Mouse (Mus musculus) midbrain, embryonic 14.5 days (tissue): ENCODE data around the gene Stat5b. TPM values are rescaled to one million over a fixed set of nuclear protein-coding genes. Genes with fewer than 3 reads are reported as not detected.

Experiments used
- ATAC-seq: fragments of 200-750 bp; cut with Nextera tagmentation; 2 replicates; pipeline ENCODE4 v1.8.0; 2017; ENCODE audit warnings: moderate number of reproducible peaks, moderate library complexity; ENCODE audit not compliant: low FRiP score, low TSS enrichment
- DNase-seq: peaks from one replicate; pipeline ENCODE4 v3.0.0-alpha.2; 2015
- H3K27ac ChIP-seq: fragments of 300-500 bp; sonication (generic); replicated peaks from 2 replicates; pipeline ENCODE4 v1.5.1; 2014; ENCODE audit warnings: mild to moderate bottlenecking, low read depth, low read length, moderate library complexity
- H3K27me3 ChIP-seq: fragments of 300-500 bp; sonication (generic); 2 replicates; pipeline ENCODE4 v1.6.1; 2014; ENCODE audit warnings: low read length, control low read depth, mixed read lengths; ENCODE audit not compliant: control insufficient read depth, insufficient read depth
- H3K36me3 ChIP-seq: fragments of 300-500 bp; sonication (generic); 2 replicates; pipeline ENCODE4 v1.6.1; 2014; ENCODE audit warnings: low read length, control low read depth; ENCODE audit not compliant: control insufficient read depth, insufficient read depth
- H3K4me1 ChIP-seq: fragments of 300-500 bp; sonication (generic); 2 replicates; pipeline ENCODE4 v1.6.1; 2014; ENCODE audit warnings: mild to moderate bottlenecking, antibody characterized with exemption, low read length, control low read depth; ENCODE audit not compliant: control insufficient read depth, insufficient read depth
- H3K4me2 ChIP-seq: fragments of 300-500 bp; sonication (generic); 2 replicates; pipeline ENCODE4 v1.6.1; 2014; ENCODE audit warnings: mild to moderate bottlenecking, low read length, moderate library complexity
- H3K4me3 ChIP-seq: fragments of 300-500 bp; sonication (generic); replicated peaks from 2 replicates; pipeline ENCODE4 v1.5.1; 2014; ENCODE audit warnings: low read depth, low read length
- H3K9ac ChIP-seq: fragments of 300-500 bp; sonication (generic); replicated peaks from 2 replicates; pipeline ENCODE4 v1.6.1; 2014; ENCODE audit warnings: mild to moderate bottlenecking, low read length, moderate library complexity
- H3K9me3 ChIP-seq: fragments of 300-500 bp; sonication (generic); 2 replicates; pipeline ENCODE4 v1.6.1; 2016; ENCODE audit warnings: low read length, control low read depth, mixed read lengths; ENCODE audit not compliant: control insufficient read depth
- WGBS: fragments of 180-500 bp; shearing (Covaris S2); extraction: QIAGEN DNeasy Blood & Tissue Kit; methylation state at CpG from one replicate; pipeline ENCODE4 v1.1.7; 2014; 5-methylcytosine and 5-hydroxymethylcytosine counted together
- polyA plus RNA-seq: library from polyadenylated mRNA; unstranded; fragments of >200 nt; fragmentation: Nextera tagmentation; extraction: Ambion mirVana; gene quantifications from 2 replicates; pipeline ENCODE4 v1.2.1, GENCODE M21; 2014

The Stat5b gene
- polyA plus RNA-seq, 1 experiment from 2014 or later: 18.6 TPM

- 84% methylated on average over 8 of the region's 8 CpGs for WGBS
- DNase-seq: no peak
These were observed 31.5 kb downstream of the Stat5b start for GRCm38 (mm10) chr11:100819048-100819447.

GRCm38 (mm10) chr11:100818359-100819012 lies 32.0 kb downstream of the Stat5b start:
- DNase-seq: no peak
- 94% methylated on average over 15 of the region's 15 CpGs for WGBS
- no peaks in the 10 kb centered on the region for H3K4me1 ChIP-seq

More at GRCm38 (mm10) chr11:100819048-100819447, 31.5 kb downstream of the Stat5b start:
- no peak for ATAC-seq
- H3K4me1 ChIP-seq: no peaks in the 10 kb centered on the region
- H3K9me3 ChIP-seq: no peaks in the 10 kb centered on the region
- H3K27ac ChIP-seq: no peak overlapping the region
- H3K27me3 ChIP-seq: no peaks in the 10 kb centered on the region
- H3K4me2 ChIP-seq: no peak overlapping the region
- H3K4me3 ChIP-seq: no peak overlapping the region
- H3K9ac ChIP-seq: no peak overlapping the region
- H3K36me3 ChIP-seq: no peaks in the 10 kb centered on the region

GRCm38 (mm10) chr11:100817311-100817710 lies 33.2 kb downstream of the Stat5b start:
- ATAC-seq: no peak

More at GRCm38 (mm10) chr11:100818359-100819012, 32.0 kb downstream of the Stat5b start:
- no peaks in the 10 kb centered on the region for H3K36me3 ChIP-seq
- H3K9me3 ChIP-seq: no peaks in the 10 kb centered on the region
- ATAC-seq: no peak
- H3K4me3 ChIP-seq: no peak overlapping the region
- no peak overlapping the region for H3K27ac ChIP-seq
- no peak overlapping the region for H3K4me2 ChIP-seq
- H3K27me3 ChIP-seq: no peaks in the 10 kb centered on the region
- no peak overlapping the region for H3K9ac ChIP-seq

GRCm38 (mm10) chr11:100816801-100817200 lies 33.7 kb downstream of the Stat5b start:
- Histone ChIP-seq H3K27ac (no peak overlapping the region), H3K27me3 (no peaks in the 10 kb centered on the region), H3K4me2 (no peak overlapping the region), H3K9ac (no peak overlapping the region), H3K9me3 (no peaks in the 10 kb centered on the region), H3K4me3 (no peak overlapping the region), H3K4me1 (no peaks in the 10 kb centered on the region), H3K36me3 (no peaks in the 10 kb centered on the region)
- DNase-seq: no peak
- WGBS: 83% methylated on average over 4 of the region's 4 CpGs
- ATAC-seq: no peak

More at GRCm38 (mm10) chr11:100817311-100817710, 33.2 kb downstream of the Stat5b start:
- H3K9ac ChIP-seq: no peak overlapping the region
- no peaks in the 10 kb centered on the region for H3K9me3 ChIP-seq
- 79% methylated on average over 9 of the region's 9 CpGs for WGBS
- no peak overlapping the region for H3K4me3 ChIP-seq
- no peak for DNase-seq
- H3K4me1 ChIP-seq: no peaks in the 10 kb centered on the region
- H3K36me3 ChIP-seq: no peaks in the 10 kb centered on the region
- H3K4me2 ChIP-seq: no peak overlapping the region
- H3K27ac ChIP-seq: no peak overlapping the region
- no peaks in the 10 kb centered on the region for H3K27me3 ChIP-seq

- no peak overlapping the region for H3K4me2 ChIP-seq
- no peaks in the 10 kb centered on the region for H3K36me3 ChIP-seq
- H3K4me3 ChIP-seq: no peak overlapping the region
- H3K27me3 ChIP-seq: no peaks in the 10 kb centered on the region
- ATAC-seq (no peak), DNase-seq (no peak)
- no peak overlapping the region for H3K27ac ChIP-seq
- no peaks in the 10 kb centered on the region for H3K9me3 ChIP-seq
- no peak overlapping the region for H3K9ac ChIP-seq
- H3K4me1 ChIP-seq: no peaks in the 10 kb centered on the region
- 94% methylated on average over 3 of the region's 3 CpGs for WGBS
These were observed 34.2 kb downstream of the Stat5b start for GRCm38 (mm10) chr11:100816342-100816741.

- Histone ChIP-seq H3K9me3 (no peaks in the 10 kb centered on the region), H3K36me3 (no peaks in the 10 kb centered on the region), H3K9ac (no peak overlapping the region), H3K4me3 (no peak overlapping the region), H3K27me3 (no peaks in the 10 kb centered on the region), H3K4me2 (no peak overlapping the region), H3K4me1 (no peaks in the 10 kb centered on the region), H3K27ac (no peak overlapping the region)
- WGBS: 78% methylated on average over 13 of the region's 13 CpGs
- DNase-seq: no peak
- ATAC-seq: no peak
These were observed 36.0 kb downstream of the Stat5b start for GRCm38 (mm10) chr11:100814498-100814897.

- no peak for DNase-seq
- ATAC-seq: no peak
- 93% methylated on average over 2 of the region's 2 CpGs for WGBS
- Histone ChIP-seq H3K9ac (no peak overlapping the region), H3K4me1 (no peaks in the 10 kb centered on the region), H3K27ac (no peak overlapping the region), H3K4me3 (no peak overlapping the region), H3K9me3 (no peaks in the 10 kb centered on the region), H3K4me2 (no peak overlapping the region), H3K36me3 (no peaks in the 10 kb centered on the region), H3K27me3 (no peaks in the 10 kb centered on the region)
These were observed 39.4 kb downstream of the Stat5b start for GRCm38 (mm10) chr11:100811132-100811531.

- ATAC-seq (no peak), DNase-seq (no peak)
- no peak overlapping the region for H3K4me3 ChIP-seq
- 90% methylated on average over 9 of the region's 9 CpGs for WGBS
- H3K27ac ChIP-seq: no peak overlapping the region
- 0 out of 2 replicates have a peak, but pooled peaks cover under 1% of the 10 kb centered on the region for H3K36me3 ChIP-seq
- no peak overlapping the region for H3K9ac ChIP-seq
- H3K9me3 ChIP-seq: no peaks in the 10 kb centered on the region
- no peaks in the 10 kb centered on the region for H3K4me1 ChIP-seq
- no peak overlapping the region for H3K4me2 ChIP-seq
- H3K27me3 ChIP-seq: no peaks in the 10 kb centered on the region
These were observed 40.0 kb downstream of the Stat5b start for GRCm38 (mm10) chr11:100810516-100810915.
